Comparison of ENCODE assay signal across 21 mouse cellular contexts in genomic region chr1:38012104-38012503, GRCm38 (mm10). TPM values are rescaled to one million over a fixed set of nuclear protein-coding genes. Genes with fewer than 3 reads are reported as not detected.
DNase-seq lines count a peak whose midpoint lies in the region; ATAC-seq and TF ChIP-seq lines count a peak whose summit lies in the region.
"Had no signal": no experiment of that assay in that cellular context is flagged by ENCODE, and none has a peak within 500 bp of the region (broad histone marks: within the 10 kb centered on the region; RNA-seq: fewer than 3 reads in every experiment).

No protein-coding gene starts in this region.

- ATAC-seq in hindbrain, embryonic 16.5 days, result 0 out of 2 replicates have a peak, but pooled peaks have one; percentile 20
- no peak for ATAC-seq in hindbrain, postnatal 0 days
- ATAC-seq in liver, embryonic 15.5 days (ENCODE audit: insufficient read depth), result peak; percentile 21; the same call in 1 of the 2 replicates
- ATAC-seq: forebrain, embryonic 16.5 days; midbrain, embryonic 16.5 days had no signal

- no peak for DNase-seq in hindbrain, postnatal 0 days (ENCODE audit: low spot score)
- DNase-seq in 416B (ENCODE audit: low read depth), result peak; percentile 43
- peak; percentile 46 for DNase-seq in MEL (ENCODE audit: low read depth, low spot score)
- DNase-seq in gastrocnemius, postnatal 36 days, result no peak
- no peak for DNase-seq in left cerebral cortex, adult 9 months (ENCODE audit: low spot score in 2 of 2)
- DNase-seq in adrenal gland, postnatal 4 days (ENCODE audit: low spot score in 2 of 2), result no peak
- DNase-seq: cerebellum, postnatal 36 days; right cerebral cortex, adult 18-20 months; thymus, postnatal 4 days had no signal

- TF ChIP-seq CTCF in hindbrain, postnatal 0 days (IDR thresholded peaks at IDR 0.05; ENCODE audit: low read depth), result no peak
- no peak for TF ChIP-seq CTCF in MEL (IDR thresholded peaks at IDR 0.05 in 2 of 3, conservative IDR thresholded peaks at IDR 0.05 in 1 of 3; ENCODE audit: control insufficient read depth in 1 of 3, insufficient read depth in 1 of 3, low read depth in 2 of 3, low read length in 3 of 3, poor library complexity in 1 of 3, severe bottlenecking in 1 of 3)

- no peak overlapping the region for H3K4me3 ChIP-seq in hindbrain, embryonic 16.5 days (ENCODE audit: low read length)
- no peak overlapping the region for H3K4me3 ChIP-seq in hindbrain, postnatal 0 days (ENCODE audit: low read length)
- H3K4me3 ChIP-seq in MEL (ENCODE audit: control insufficient read depth in 1 of 2, insufficient read depth in 1 of 2, low read depth in 2 of 2, low read length in 2 of 2), result no peak overlapping the region
- H3K4me3 ChIP-seq in liver, embryonic 15.5 days (replicated peaks), result peak overlapping the region; percentile 4; the same call in 1 of the 2 replicates
- H3K4me3 ChIP-seq: embryonic facial prominence, embryonic 15.5 days; left cerebral cortex, adult 2 months; neural tube, embryonic 13.5 days had no signal

- H3K9ac ChIP-seq in hindbrain, embryonic 16.5 days (ENCODE audit: low read depth, low read length), result no peak overlapping the region
- no peak overlapping the region for H3K9ac ChIP-seq in hindbrain, postnatal 0 days (replicated peaks; ENCODE audit: low read length)
- H3K9ac ChIP-seq in MEL (ENCODE audit: control insufficient read depth, low read depth, low read length, poor library complexity, severe bottlenecking), result no peak overlapping the region
- peak overlapping the region; percentile 33; the same call in 1 of the 2 replicates for H3K9ac ChIP-seq in liver, embryonic 15.5 days
- H3K9ac ChIP-seq: embryonic facial prominence, embryonic 15.5 days; neural tube, embryonic 13.5 days had no signal

- H3K9me3 ChIP-seq in hindbrain, embryonic 16.5 days (ENCODE audit: control insufficient read depth, low read length), result no peaks in the 10 kb centered on the region
- H3K9me3 ChIP-seq in hindbrain, postnatal 0 days (ENCODE audit: low read length), result no peaks in the 10 kb centered on the region
- no peaks in the 10 kb centered on the region for H3K9me3 ChIP-seq in MEL (replicated peaks; ENCODE audit: insufficient read depth, low read length)
- no peaks in the 10 kb centered on the region for H3K9me3 ChIP-seq in liver, embryonic 15.5 days (replicated peaks)
- H3K9me3 ChIP-seq: embryonic facial prominence, embryonic 15.5 days; neural tube, embryonic 13.5 days had no signal

- H3K27me3 ChIP-seq in hindbrain, embryonic 16.5 days (replicated peaks; ENCODE audit: control insufficient read depth, insufficient read depth, low read length), result no peaks in the 10 kb centered on the region
- H3K27me3 ChIP-seq in hindbrain, postnatal 0 days (ENCODE audit: insufficient read depth, low read length), result no peaks in the 10 kb centered on the region
- no peaks in the 10 kb centered on the region for H3K27me3 ChIP-seq in MEL (ENCODE audit: control insufficient read depth in 1 of 2, insufficient read depth in 2 of 2, low read length in 2 of 2)
- no peaks in the 10 kb centered on the region for H3K27me3 ChIP-seq in liver, embryonic 15.5 days
- H3K27me3 ChIP-seq: embryonic facial prominence, embryonic 15.5 days; neural tube, embryonic 13.5 days had no signal

- H3K4me2 ChIP-seq in hindbrain, embryonic 16.5 days (ENCODE audit: low read length), result no peak overlapping the region
- no peak overlapping the region for H3K4me2 ChIP-seq in hindbrain, postnatal 0 days (ENCODE audit: low read depth, low read length)
- H3K4me2 ChIP-seq in liver, embryonic 15.5 days, result peak overlapping the region; percentile 65
- H3K4me2 ChIP-seq: embryonic facial prominence, embryonic 15.5 days; neural tube, embryonic 13.5 days had no signal

- TF ChIP-seq RAD21 in MEL (IDR thresholded peaks at IDR 0.05; ENCODE audit: low read depth, low read length), result no peak

- H3K4me1 ChIP-seq in hindbrain, embryonic 16.5 days (ENCODE audit: control insufficient read depth, insufficient read depth, low read depth, low read length), result no peaks in the 10 kb centered on the region
- no peaks in the 10 kb centered on the region for H3K4me1 ChIP-seq in hindbrain, postnatal 0 days (ENCODE audit: insufficient read depth, low read length)
- peaks cover 29 to 36% of the 10 kb centered on the region in 2 experiments for H3K4me1 ChIP-seq in MEL (ENCODE audit: control insufficient read depth in 1 of 2, insufficient read depth in 2 of 2, low read length in 2 of 2)
- H3K4me1 ChIP-seq in liver, embryonic 15.5 days (replicated peaks), result peaks cover 76% of the 10 kb centered on the region
- H3K4me1 ChIP-seq: embryonic facial prominence, embryonic 15.5 days; neural tube, embryonic 13.5 days had no signal

- 90% methylated on average over 3 of the region's 3 CpGs for WGBS in hindbrain, embryonic 16.5 days
- WGBS in hindbrain, postnatal 0 days, result 92% methylated on average over 3 of the region's 3 CpGs
- WGBS in liver, embryonic 15.5 days (ENCODE audit: insufficient replicate concordance), result 37% methylated on average over 3 of the region's 3 CpGs

- H3K27ac ChIP-seq in hindbrain, embryonic 16.5 days (ENCODE audit: low read depth, low read length), result no peak overlapping the region
- no peak overlapping the region for H3K27ac ChIP-seq in hindbrain, postnatal 0 days
- peak overlapping the region; percentile 31 for H3K27ac ChIP-seq in MEL (ENCODE audit: control insufficient read depth, low read depth, low read length)
- H3K27ac ChIP-seq in liver, embryonic 15.5 days (replicated peaks), result peak overlapping the region; percentile 95
- H3K27ac ChIP-seq: embryonic facial prominence, embryonic 15.5 days; kidney, postnatal 0 days; left cerebral cortex, adult 2 months; neural tube, embryonic 13.5 days had no signal

- no peak for TF ChIP-seq EP300 in MEL (IDR thresholded peaks at IDR 0.05; ENCODE audit: low read depth in 1 of 2, low read length in 2 of 2)

- no peaks in the 10 kb centered on the region for H3K36me3 ChIP-seq in hindbrain, embryonic 16.5 days (ENCODE audit: control insufficient read depth, insufficient read depth, low read length)
- no peaks in the 10 kb centered on the region for H3K36me3 ChIP-seq in hindbrain, postnatal 0 days (ENCODE audit: insufficient read depth, low read length)
- peaks cover 3 to 48% of the 10 kb centered on the region in 2 experiments; a peak in 3 of 4 replicates for H3K36me3 ChIP-seq in MEL (ENCODE audit: control insufficient read depth in 1 of 2, insufficient read depth in 2 of 2, low read length in 2 of 2)
- H3K36me3 ChIP-seq in liver, embryonic 15.5 days (replicated peaks), result no peaks in the 10 kb centered on the region
- H3K36me3 ChIP-seq: embryonic facial prominence, embryonic 15.5 days; neural tube, embryonic 13.5 days had no signal

- intact Hi-C loops in gastrocnemius, postnatal 36 days (cut with DNase I), result no loop called here

- H3K79me2 ChIP-seq in MEL (ENCODE audit: control insufficient read depth, insufficient read depth, low read length, poor library complexity), result peaks cover 68% of the 10 kb centered on the region

- TF ChIP-seq POLR2A in MEL (IDR thresholded peaks at IDR 0.05; ENCODE audit: control insufficient read depth in 1 of 2, insufficient read depth in 1 of 2, low read depth in 1 of 2, low read length in 2 of 2, poor library complexity in 1 of 2), result no peak

TF ChIP-seq in MEL, 35 proteins besides CTCF, POLR2A, EP300 and RAD21:
- TF ChIP-seq TAL1 (IDR thresholded peaks at IDR 0.05; ENCODE audit: low read length) (no peak), ZNF384 (IDR thresholded peaks at IDR 0.05; ENCODE audit: low read depth, low read length) (no peak), TCF12 (IDR thresholded peaks at IDR 0.05; ENCODE audit: low read depth, low read length) (no peak), POLR2AphosphoS5 (IDR thresholded peaks at IDR 0.05; ENCODE audit: borderline replicate concordance, low read depth, low read length) (no peak)

RNA-seq across cellular contexts. Expression of gene Eif5b, which starts 14.3 kb away (rescaled TPM):
- 17.9 and 18.1 TPM in 2 replicates for polyA plus RNA-seq in hindbrain, embryonic 16.5 days (2015; fragmentation: Nextera tagmentation; extraction: Ambion mirVana)
- total RNA-seq in hindbrain, postnatal 0 days (2014; rRNA removed), result 16.2 and 20.7 TPM in 2 replicates
- 18.2 and 21.2 TPM in 2 replicates for polyA plus RNA-seq in hindbrain, postnatal 0 days (2015; fragmentation: Nextera tagmentation; extraction: Ambion mirVana)
- 24.2 and 30.3 TPM in 2 replicates for total RNA-seq in MEL (2012; rRNA removed)
- polyA plus RNA-seq in MEL (2012; ENCODE audit: insufficient read depth in 1 of 2, insufficient read length in 2 of 2, low read depth in 1 of 2, low replicate concordance in 2 of 2, missing spikeins in 1 of 2), result 100 to 1,000 TPM in 1 of 2 experiments, 10 to 100 TPM in 1; 67.2 to 186 TPM
- polyA plus RNA-seq in liver, embryonic 15.5 days (2015; fragmentation: Nextera tagmentation; extraction: Ambion mirVana), result 12.7 and 14.2 TPM in 2 replicates
- total RNA-seq in gastrocnemius, postnatal 36 days (2021), result 10 to 100 TPM; 31.1 to 36.5 TPM
- 10 to 100 TPM; 42.2 to 47.5 TPM for total RNA-seq in adrenal gland, postnatal 4 days (2021)

RNA-seq across cellular contexts. Expression of gene Txndc9, which starts 14.4 kb away (rescaled TPM):
- 125 and 136 TPM in 2 replicates for polyA plus RNA-seq in hindbrain, embryonic 16.5 days (2015; fragmentation: Nextera tagmentation; extraction: Ambion mirVana)
- 22.9 and 23.3 TPM in 2 replicates for total RNA-seq in hindbrain, postnatal 0 days (2014; rRNA removed)
- 114 and 128 TPM in 2 replicates for polyA plus RNA-seq in hindbrain, postnatal 0 days (2015; fragmentation: Nextera tagmentation; extraction: Ambion mirVana)
- total RNA-seq in MEL (2012; rRNA removed), result 59.5 and 65.5 TPM in 2 replicates
- polyA plus RNA-seq in MEL (2012; ENCODE audit: insufficient read depth in 1 of 2, insufficient read length in 2 of 2, low read depth in 1 of 2, low replicate concordance in 2 of 2, missing spikeins in 1 of 2), result 100 to 1,000 TPM in 1 of 2 experiments, 10 to 100 TPM in 1; 74.6 to 102 TPM
- 58.6 and 60.3 TPM in 2 replicates for polyA plus RNA-seq in liver, embryonic 15.5 days (2015; fragmentation: Nextera tagmentation; extraction: Ambion mirVana)
- 10 to 100 TPM; 27.0 to 31.0 TPM for total RNA-seq in gastrocnemius, postnatal 36 days (2021)
- 10 to 100 TPM; 90.4 to 95.2 TPM for total RNA-seq in adrenal gland, postnatal 4 days (2021)

RNA-seq across cellular contexts. Expression of gene Lyg1, which starts 54.5 kb away (rescaled TPM):
- polyA plus RNA-seq in hindbrain, embryonic 16.5 days (2015; fragmentation: Nextera tagmentation; extraction: Ambion mirVana), result not detected in 2 replicates
- not detected in 2 replicates for total RNA-seq in hindbrain, postnatal 0 days (2014; rRNA removed)
- not detected in 2 replicates for polyA plus RNA-seq in hindbrain, postnatal 0 days (2015; fragmentation: Nextera tagmentation; extraction: Ambion mirVana)
- not detected in 2 replicates for total RNA-seq in MEL (2012; rRNA removed)
- not detected for polyA plus RNA-seq in MEL (2012; ENCODE audit: insufficient read depth in 1 of 2, insufficient read length in 2 of 2, low read depth in 1 of 2, low replicate concordance in 2 of 2, missing spikeins in 1 of 2)
- polyA plus RNA-seq in liver, embryonic 15.5 days (2015; fragmentation: Nextera tagmentation; extraction: Ambion mirVana), result not detected in 2 replicates
- not detected for total RNA-seq in gastrocnemius, postnatal 36 days (2021)
- total RNA-seq in adrenal gland, postnatal 4 days (2021), result not detected
- total RNA-seq: adrenal gland, adult 18-20 months; gastrocnemius, adult 8-10 months; left cerebral cortex, adult 2 months had no signal
- polyA plus RNA-seq: embryonic facial prominence, embryonic 15.5 days; forebrain, embryonic 16.5 days; heart, embryonic 16.5 days; kidney, postnatal 0 days; midbrain, embryonic 16.5 days; neural tube, embryonic 13.5 days; stomach, embryonic 16.5 days had no signal

Comparison
In these comparisons a context has a peak if more than half of its experiments do, and no peak if none do; other contexts are left out.
1. H3K27ac ChIP-seq: peak in MEL (single experiment) and liver, embryonic 15.5 days (single experiment); none in hindbrain, embryonic 16.5 days (single experiment) and hindbrain, postnatal 0 days (single experiment).
2. DNase-seq: peak in 416B (single experiment) and MEL (single experiment); none in hindbrain, postnatal 0 days (single experiment), gastrocnemius, postnatal 36 days (0 of 2), left cerebral cortex, adult 9 months (0 of 2) and adrenal gland, postnatal 4 days (0 of 2).